Mouse (Mus musculus): ENCODE data around the gene Tgfbr1. TPM values are rescaled to one million over a fixed set of nuclear protein-coding genes. Genes with fewer than 3 reads are reported as not detected.

Gene Tgfbr1
- polyA plus RNA-seq, 1 experiment = 17.8 TPM

- H3K36me3 ChIP-seq (ENCODE audit: control insufficient read depth, insufficient read depth, low read length) = no peaks in the 10 kb centered on the region
- no peak overlapping the region for H3K4me3 ChIP-seq (ENCODE audit: control insufficient read depth, insufficient read depth, low read length)
- WGBS = 84% methylated on average over 28 of the region's 28 CpGs
- no peak for DNase-seq
- no peak for TF ChIP-seq CTCF (IDR thresholded peaks at IDR 0.05; ENCODE audit: borderline replicate concordance, control insufficient read depth, extremely low read depth, insufficient read depth, low read length, poor library complexity)
- TF ChIP-seq POLR2A (IDR thresholded peaks at IDR 0.05; ENCODE audit: control insufficient read depth, extremely low read depth, insufficient read depth, low read length, poor library complexity) = no peak
- no peak overlapping the region for H3K27ac ChIP-seq (ENCODE audit: control insufficient read depth, insufficient read depth, low read length)
- H3K27me3 ChIP-seq (ENCODE audit: control insufficient read depth, insufficient read depth, low read length) = no peaks in the 10 kb centered on the region
- H3K4me1 ChIP-seq (replicated peaks; ENCODE audit: control insufficient read depth, insufficient read depth, low read length) = peaks cover 4% of the 10 kb centered on the region; the same call in 1 of the 2 replicates
These were observed 82.7 kb downstream of the Tgfbr1 start for GRCm38 (mm10) chr4:47435566-47436360.

DNA sequence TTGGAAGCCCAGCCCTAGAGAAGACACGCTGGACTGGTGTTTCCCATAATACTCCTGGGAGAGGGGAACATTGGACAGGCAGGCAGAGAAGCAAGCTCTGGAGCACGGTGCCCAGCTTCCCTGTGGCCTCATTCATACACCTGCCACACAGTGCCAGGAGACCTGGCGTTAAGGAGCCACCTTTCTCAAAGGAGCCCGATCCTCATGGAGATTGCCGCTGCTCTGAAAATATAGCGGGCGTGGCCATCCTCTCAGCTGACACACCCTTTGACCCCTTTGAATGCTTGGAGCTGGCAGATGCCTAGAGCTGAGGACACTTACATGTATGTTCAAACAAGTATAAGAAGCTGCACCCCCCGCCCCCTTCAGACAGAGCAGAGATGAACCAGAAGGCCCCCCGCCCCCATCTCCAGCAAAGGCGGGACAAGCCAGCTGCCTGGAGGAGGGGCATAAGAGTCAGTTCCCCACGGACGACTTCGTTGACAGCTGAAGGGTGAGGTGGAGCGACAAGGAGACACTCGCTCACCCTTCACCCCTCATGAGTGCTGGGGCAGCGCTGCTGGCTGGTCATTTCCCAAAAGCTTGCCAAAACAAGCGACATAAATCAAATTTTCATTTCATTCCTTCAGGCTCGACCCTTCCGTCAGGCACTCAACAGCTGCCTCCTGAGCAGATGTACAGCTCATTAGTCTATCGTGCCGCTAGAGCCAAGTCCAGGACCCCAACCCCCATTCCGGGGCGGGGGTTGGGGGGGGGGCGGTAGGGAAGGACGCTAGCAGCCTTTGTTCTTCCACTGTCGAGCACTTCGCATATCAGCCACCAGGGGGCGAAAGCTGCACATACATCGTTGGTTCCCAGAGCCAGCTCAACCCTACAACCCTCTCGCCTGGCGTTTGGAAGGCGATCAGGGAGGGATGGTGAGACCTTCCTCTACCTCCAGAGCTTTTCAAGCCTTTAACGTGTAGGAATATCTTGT is 84.6 kb downstream of the Tgfbr1 start:
- WGBS = 8% methylated on average over 33 of the region's 33 CpGs

GRCm38 (mm10) chr4:47438956-47439355 is 85.9 kb downstream of the Tgfbr1 start:
- no peak for TF ChIP-seq CTCF (IDR thresholded peaks at IDR 0.05; ENCODE audit: borderline replicate concordance, control insufficient read depth, extremely low read depth, insufficient read depth, low read length, poor library complexity)
- no peak for TF ChIP-seq POLR2A (IDR thresholded peaks at IDR 0.05; ENCODE audit: control insufficient read depth, extremely low read depth, insufficient read depth, low read length, poor library complexity)
- DNase-seq = no peak

More for the DNA sequence above, 84.6 kb downstream of the Tgfbr1 start:
- Histone ChIP-seq H3K27me3 (ENCODE audit: control insufficient read depth, insufficient read depth, low read length) (no peaks in the 10 kb centered on the region), H3K36me3 (ENCODE audit: control insufficient read depth, insufficient read depth, low read length) (no peaks in the 10 kb centered on the region), H3K27ac (ENCODE audit: control insufficient read depth, insufficient read depth, low read length) (no peak overlapping the region), H3K4me3 (ENCODE audit: control insufficient read depth, insufficient read depth, low read length) (peak overlapping the region; percentile 48), H3K4me1 (replicated peaks; ENCODE audit: control insufficient read depth, insufficient read depth, low read length) (peaks cover 4% of the 10 kb centered on the region; the same call in 1 of the 2 replicates)
- TF ChIP-seq POLR2A (IDR thresholded peaks at IDR 0.05; ENCODE audit: control insufficient read depth, extremely low read depth, insufficient read depth, low read length, poor library complexity) (no peak), CTCF (IDR thresholded peaks at IDR 0.05; ENCODE audit: borderline replicate concordance, control insufficient read depth, extremely low read depth, insufficient read depth, low read length, poor library complexity) (peak; percentile 88)
- DNase-seq = peak; percentile 80

GRCm38 (mm10) chr4:47440951-47441350 is 87.9 kb downstream of the Tgfbr1 start:
- WGBS = 93% methylated on average over 11 of the region's 11 CpGs
- no peak overlapping the region for H3K4me3 ChIP-seq (ENCODE audit: control insufficient read depth, insufficient read depth, low read length)
- no peak overlapping the region for H3K27ac ChIP-seq (ENCODE audit: control insufficient read depth, insufficient read depth, low read length)
- no peaks in the 10 kb centered on the region for H3K27me3 ChIP-seq (ENCODE audit: control insufficient read depth, insufficient read depth, low read length)
- DNase-seq = no peak
- TF ChIP-seq POLR2A (IDR thresholded peaks at IDR 0.05; ENCODE audit: control insufficient read depth, extremely low read depth, insufficient read depth, low read length, poor library complexity) (no peak), CTCF (IDR thresholded peaks at IDR 0.05; ENCODE audit: borderline replicate concordance, control insufficient read depth, extremely low read depth, insufficient read depth, low read length, poor library complexity) (no peak)
- H3K4me1 ChIP-seq (replicated peaks; ENCODE audit: control insufficient read depth, insufficient read depth, low read length) = peaks cover 4% of the 10 kb centered on the region; the same call in 1 of the 2 replicates
- H3K36me3 ChIP-seq (ENCODE audit: control insufficient read depth, insufficient read depth, low read length) = no peaks in the 10 kb centered on the region

More at GRCm38 (mm10) chr4:47438956-47439355, 85.9 kb downstream of the Tgfbr1 start:
- WGBS = 94% methylated on average over 6 of the region's 6 CpGs
- Histone ChIP-seq H3K27ac (ENCODE audit: control insufficient read depth, insufficient read depth, low read length) (no peak overlapping the region), H3K27me3 (ENCODE audit: control insufficient read depth, insufficient read depth, low read length) (no peaks in the 10 kb centered on the region), H3K36me3 (ENCODE audit: control insufficient read depth, insufficient read depth, low read length) (no peaks in the 10 kb centered on the region), H3K4me1 (replicated peaks; ENCODE audit: control insufficient read depth, insufficient read depth, low read length) (peaks cover 4% of the 10 kb centered on the region; the same call in 1 of the 2 replicates), H3K4me3 (ENCODE audit: control insufficient read depth, insufficient read depth, low read length) (no peak overlapping the region)

DNA sequence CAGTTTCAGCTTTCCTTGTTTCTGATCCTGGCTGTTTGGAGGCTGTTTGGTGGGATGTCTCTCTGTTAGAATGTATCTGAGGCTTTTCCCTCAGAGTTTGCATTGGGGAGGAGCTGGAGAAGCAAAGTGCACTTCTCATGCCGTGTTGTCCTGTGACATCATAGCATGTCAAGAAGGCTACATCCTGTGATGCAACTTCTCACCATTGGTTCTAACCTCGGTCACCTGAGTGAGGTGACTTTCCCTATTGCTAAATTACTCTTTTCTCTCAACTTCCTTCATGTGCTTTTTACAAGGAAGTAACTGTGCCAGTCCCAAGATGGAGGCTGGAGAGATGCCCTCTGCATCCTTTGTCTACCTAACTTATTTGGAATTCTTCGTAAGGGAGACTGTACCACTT is 95.5 kb downstream of the Tgfbr1 start:
- Histone ChIP-seq H3K4me1 (replicated peaks; ENCODE audit: control insufficient read depth, insufficient read depth, low read length) (peaks cover 6% of the 10 kb centered on the region), H3K27me3 (ENCODE audit: control insufficient read depth, insufficient read depth, low read length) (no peaks in the 10 kb centered on the region), H3K27ac (ENCODE audit: control insufficient read depth, insufficient read depth, low read length) (no peak overlapping the region), H3K36me3 (ENCODE audit: control insufficient read depth, insufficient read depth, low read length) (no peaks in the 10 kb centered on the region), H3K4me3 (ENCODE audit: control insufficient read depth, insufficient read depth, low read length) (no peak overlapping the region)
- DNase-seq = no peak
- TF ChIP-seq CTCF (IDR thresholded peaks at IDR 0.05; ENCODE audit: borderline replicate concordance, control insufficient read depth, extremely low read depth, insufficient read depth, low read length, poor library complexity) (no peak), POLR2A (IDR thresholded peaks at IDR 0.05; ENCODE audit: control insufficient read depth, extremely low read depth, insufficient read depth, low read length, poor library complexity) (no peak)
- 74% methylated on average over 3 of the region's 3 CpGs for WGBS

- WGBS = 41% methylated on average over 5 of the region's 5 CpGs
- no peak for TF ChIP-seq POLR2A (IDR thresholded peaks at IDR 0.05; ENCODE audit: control insufficient read depth, extremely low read depth, insufficient read depth, low read length, poor library complexity)
- TF ChIP-seq CTCF (IDR thresholded peaks at IDR 0.05; ENCODE audit: borderline replicate concordance, control insufficient read depth, extremely low read depth, insufficient read depth, low read length, poor library complexity) = no peak
- DNase-seq = no peak
- no peaks in the 10 kb centered on the region for H3K27me3 ChIP-seq (ENCODE audit: control insufficient read depth, insufficient read depth, low read length)
- H3K36me3 ChIP-seq (ENCODE audit: control insufficient read depth, insufficient read depth, low read length) = no peaks in the 10 kb centered on the region
- H3K27ac ChIP-seq (ENCODE audit: control insufficient read depth, insufficient read depth, low read length) = peak overlapping the region; percentile 71
- no peak overlapping the region for H3K4me3 ChIP-seq (ENCODE audit: control insufficient read depth, insufficient read depth, low read length)
- peaks cover 6% of the 10 kb centered on the region for H3K4me1 ChIP-seq (replicated peaks; ENCODE audit: control insufficient read depth, insufficient read depth, low read length)
These were observed 96.1 kb downstream of the Tgfbr1 start for GRCm38 (mm10) chr4:47449116-47449515.

Data from thymus, adult 2 months (tissue).